Mouse (Mus musculus) CD4-positive, CD25-positive, alpha-beta regulatory T cell, adult 4 months (primary cell): ENCODE data around the gene Gm10037. TPM values are rescaled to one million over a fixed set of nuclear protein-coding genes. Genes with fewer than 3 reads are reported as not detected.

ENCODE experiments used
- ATAC-seq: one replicate; pipeline ENCODE4 v1.8.0; 2017
- polyA plus RNA-seq, 2 experiments: library from polyadenylated mRNA; unstranded; fragments of 100-300 nt; shearing (Covaris generic); gene quantifications; one replicate each; pipeline ENCODE4 v1.2.1; 2017

Gm10037 gene
- polyA plus RNA-seq, 2 experiments from 2014 or later, result 1.1 TPM; not detected in 1

DNA sequence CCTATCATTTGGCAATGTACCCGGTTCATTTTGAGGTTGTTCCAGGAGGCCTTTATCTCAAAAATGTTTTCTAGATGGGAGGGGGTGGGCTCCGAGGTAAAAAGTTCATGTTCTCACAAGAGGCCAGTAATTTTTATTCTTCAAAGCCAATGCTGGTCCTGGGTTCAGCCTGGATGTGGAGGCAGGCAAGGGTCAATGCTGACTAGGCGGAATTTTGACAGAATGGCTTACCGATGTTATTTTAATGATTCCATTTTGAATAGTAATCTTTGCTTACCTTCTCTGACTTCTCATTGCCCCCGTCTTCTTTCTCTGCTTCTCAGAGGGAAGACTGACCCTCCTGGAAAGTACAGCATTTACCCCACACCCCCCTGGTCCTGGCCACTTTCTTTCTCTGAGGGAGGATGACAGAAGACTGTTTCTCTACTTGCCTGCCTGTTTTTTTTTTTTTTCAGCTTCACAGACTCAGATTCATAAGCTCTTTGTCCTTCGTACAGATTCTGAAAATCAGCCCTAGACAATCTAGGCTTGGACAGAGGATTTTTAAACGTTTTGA lies 45.9 kb downstream of the Gm10037 start:
- ATAC-seq, result no peak

DNA sequence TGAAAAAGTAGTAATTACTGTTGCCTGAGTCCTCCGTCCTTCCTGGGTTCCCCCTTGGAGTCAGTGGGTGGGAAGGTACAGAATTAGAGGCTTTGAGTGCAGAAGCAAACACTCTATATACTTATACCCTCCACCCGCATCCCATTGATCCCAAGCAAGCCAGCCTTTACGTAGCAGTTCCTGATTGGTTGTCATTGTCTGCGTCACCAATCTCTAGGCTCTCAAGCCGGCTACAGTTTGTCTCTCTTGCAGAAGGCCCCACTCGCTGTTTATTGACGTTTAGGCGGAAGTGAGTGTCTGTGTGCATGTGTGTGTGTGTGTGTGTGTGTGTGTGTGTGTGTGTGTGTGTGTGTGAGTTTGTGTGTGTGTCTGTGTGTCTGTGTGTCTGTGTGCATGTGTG lies 53.1 kb downstream of the Gm10037 start:
- no peak for ATAC-seq

Other genes starting within 250 kb of the Gm10037 start
- 1 to 10 TPM; 7.5 to 9.8 TPM for gene Zfp729b, start 221.4 kb upstream of the Gm10037 start, polyA plus RNA-seq
- gene Gm49345, start 193.3 kb upstream of the Gm10037 start, polyA plus RNA-seq, result 1 to 10 TPM; 5.1 to 5.4 TPM
- gene Zfp729a, start 193.3 kb upstream of the Gm10037 start, polyA plus RNA-seq, result 10 to 100 TPM in 1 of 2 experiments, 1 to 10 TPM in 1; 8.0 to 13.1 TPM
- 10 to 100 TPM; 18.9 to 21.8 TPM for gene Zfp738, start 144.0 kb upstream of the Gm10037 start, polyA plus RNA-seq
- gene Zfp65, start 101.9 kb upstream of the Gm10037 start, polyA plus RNA-seq, result 1 to 10 TPM; 7.6 TPM
- 10 to 100 TPM; 14.1 to 16.6 TPM for gene Zfp85, start 75.9 kb upstream of the Gm10037 start, polyA plus RNA-seq
- gene Zfp493, start 51.4 kb upstream of the Gm10037 start, polyA plus RNA-seq, result 1 to 10 TPM; 1.5 to 2.9 TPM
- 1 to 10 TPM; 6.1 to 8.8 TPM for gene Zfp273, start 17.4 kb upstream of the Gm10037 start, polyA plus RNA-seq
- gene BC048507, start 32.2 kb downstream of the Gm10037 start, polyA plus RNA-seq, result not detected